In genomic region chr2:139742381-139742780, GRCm38 (mm10) we compare ENCODE assay signal across 16 mouse cellular contexts.
A peak's percentile ranks its signal among the peaks of the same experiment; 100 is the strongest.
DNase-seq lines count a peak whose midpoint lies in the region; ATAC-seq and TF ChIP-seq lines count a peak whose summit lies in the region.
"Had no signal": no experiment of that assay in that cellular context is flagged by ENCODE, and none has a peak within 500 bp of the region (broad histone marks: within the 10 kb centered on the region; RNA-seq: fewer than 3 reads in every experiment).

No protein-coding gene starts in this region.

- no peaks in the 10 kb centered on the region for H3K27me3 ChIP-seq in forebrain, embryonic 13.5 days
- H3K27me3 ChIP-seq in forebrain, embryonic 12.5 days, result no peaks in the 10 kb centered on the region
- H3K27me3 ChIP-seq: liver, embryonic 12.5 days had no signal

- no peak overlapping the region for H3K4me3 ChIP-seq in forebrain, embryonic 13.5 days
- no peak overlapping the region for H3K4me3 ChIP-seq in forebrain, embryonic 12.5 days (replicated peaks)
- H3K4me3 ChIP-seq in layer of hippocampus, adult 2 months, result no peak overlapping the region
- H3K4me3 ChIP-seq: liver, embryonic 12.5 days had no signal

- no peak overlapping the region for H3K27ac ChIP-seq in forebrain, embryonic 13.5 days
- H3K27ac ChIP-seq in forebrain, embryonic 12.5 days, result no peak overlapping the region
- H3K27ac ChIP-seq in layer of hippocampus, adult 2 months, result no peak overlapping the region
- H3K27ac ChIP-seq: liver, embryonic 12.5 days had no signal

- peak in 1 of 2 experiments; percentile 9 for DNase-seq in layer of hippocampus, adult 2 months (ENCODE audit: low spot score in 2 of 2)
- DNase-seq in layer of hippocampus, adult 8-10 months (ENCODE audit: low spot score in 2 of 2), result no peak
- DNase-seq in retina, embryonic 14.5 days (ENCODE audit: low spot score), result peak; percentile 12
- no peak for DNase-seq in retina, postnatal 1 day
- no peak for DNase-seq in ovary, postnatal 14 days (ENCODE audit: low spot score)
- DNase-seq: B cell, adult 2 months; cerebellum, postnatal 10 days; heart, postnatal 10 days; lung, postnatal 4 days; right cerebral cortex, adult 18-20 months had no signal

- 69% methylated on average over 1 of the region's 1 CpGs for WGBS in forebrain, embryonic 13.5 days
- 72% methylated on average over 1 of the region's 1 CpGs for WGBS in forebrain, embryonic 12.5 days

- no peak overlapping the region for H3K9ac ChIP-seq in forebrain, embryonic 13.5 days
- no peak overlapping the region for H3K9ac ChIP-seq in forebrain, embryonic 12.5 days
- H3K9ac ChIP-seq: liver, embryonic 12.5 days had no signal

- H3K4me2 ChIP-seq in forebrain, embryonic 13.5 days, result no peak overlapping the region
- H3K4me2 ChIP-seq in forebrain, embryonic 12.5 days, result no peak overlapping the region
- H3K4me2 ChIP-seq: liver, embryonic 12.5 days had no signal

- ATAC-seq in forebrain, embryonic 13.5 days, result 0 out of 2 replicates have a peak, but pooled peaks have one; percentile 57
- no peak for ATAC-seq in forebrain, embryonic 12.5 days (ENCODE audit: low FRiP score)
- no peak for ATAC-seq in monocyte, adult 5-6 weeks (replicated peaks; ENCODE audit: insufficient number of reproducible peaks, low FRiP score, low TSS enrichment, poor library complexity, severe bottlenecking)
- ATAC-seq: activated CD4-positive, CD25-positive, alpha-beta regulatory T cell, adult 4 months; liver, embryonic 12.5 days had no signal

- no peaks in the 10 kb centered on the region for H3K9me3 ChIP-seq in forebrain, embryonic 13.5 days (replicated peaks)
- no peaks in the 10 kb centered on the region for H3K9me3 ChIP-seq in forebrain, embryonic 12.5 days
- H3K9me3 ChIP-seq: G1E; liver, embryonic 12.5 days had no signal

- TF ChIP-seq CTCF in layer of hippocampus, adult 2 months (conservative IDR thresholded peaks at IDR 0.05), result peak; percentile 86

- H3K36me3 ChIP-seq in forebrain, embryonic 13.5 days (ENCODE audit: poor library complexity, severe bottlenecking), result no peaks in the 10 kb centered on the region
- no peaks in the 10 kb centered on the region for H3K36me3 ChIP-seq in forebrain, embryonic 12.5 days (replicated peaks)
- H3K36me3 ChIP-seq: G1E; liver, embryonic 12.5 days had no signal

- H3K4me1 ChIP-seq in forebrain, embryonic 13.5 days, result peaks cover 14% of the 10 kb centered on the region
- H3K4me1 ChIP-seq in forebrain, embryonic 12.5 days, result peaks cover 9% of the 10 kb centered on the region; the same call in 1 of the 2 replicates
- H3K4me1 ChIP-seq: liver, embryonic 12.5 days had no signal
